Mouse (Mus musculus) MEL (cell line): ENCODE measurements around the gene Platr25. TPM values are rescaled to one million over a fixed set of nuclear protein-coding genes. Genes with fewer than 3 reads are reported as not detected.
A peak's percentile ranks its signal among the peaks of the same experiment; 100 is the strongest.
"Not testable (repeated sequence)": the region's sequence is repeated elsewhere in the genome, so short reads cannot be mapped to it uniquely, and the experiment has no call there.

Experiments used
- DNase-seq: peaks from one replicate; pipeline ENCODE4 v3.0.0; 2011; ENCODE audit warnings: low read depth, low spot score
- H3K27ac ChIP-seq: 2 replicates; pipeline ENCODE4 v1.5.1; 2012; ENCODE audit warnings: low read depth, mild to moderate bottlenecking, control low read depth, low read length, moderate library complexity; ENCODE audit not compliant: control insufficient read depth
- H3K27me3 ChIP-seq, 2 experiments: fragments of 150-350 bp in 1 of 2; sonication (generic) in 1 of 2; 2 replicates each; pipeline ENCODE4 v1.6.1; 2012; ENCODE audit warnings: low read length in 2 of 2, mild to moderate bottlenecking in 2 of 2, improper control_type of control experiment in 1 of 2, moderate library complexity in 1 of 2; ENCODE audit not compliant: insufficient read depth in 2 of 2, control insufficient read depth in 1 of 2
- H3K36me3 ChIP-seq, 2 experiments: 2 replicates each; pipeline ENCODE4 v1.6.1; 2012 to 2014; ENCODE audit warnings: low read length in 2 of 2, improper control_type of control experiment in 1 of 2, inconsistent platforms in 1 of 2, mild to moderate bottlenecking in 1 of 2; ENCODE audit not compliant: insufficient read depth in 2 of 2, control insufficient read depth in 1 of 2
- H3K4me1 ChIP-seq, 2 experiments: fragments of 150-350 bp in 1 of 2; sonication (generic) in 1 of 2; 2 replicates each; pipeline ENCODE4 v1.6.1; 2012; ENCODE audit warnings: low read length in 2 of 2, improper control_type of control experiment in 1 of 2, mild to moderate bottlenecking in 1 of 2; ENCODE audit not compliant: insufficient read depth in 2 of 2, control insufficient read depth in 1 of 2
- H3K4me3 ChIP-seq, 2 experiments: fragments of 150-350 bp in 1 of 2; sonication (generic) in 1 of 2; 2 replicates each; pipeline ENCODE4 v1.5.1; 2012; ENCODE audit warnings: low read depth in 2 of 2, low read length in 2 of 2, mild to moderate bottlenecking in 2 of 2, moderate library complexity in 2 of 2, control low read depth in 1 of 2, improper control_type of control experiment in 1 of 2; ENCODE audit not compliant: control insufficient read depth in 1 of 2, insufficient read depth in 1 of 2
- H3K79me2 ChIP-seq: 2 replicates; pipeline ENCODE4 v1.6.1; 2012; ENCODE audit warnings: mild to moderate bottlenecking, low read length, moderate library complexity; ENCODE audit not compliant: control insufficient read depth, poor library complexity, insufficient read depth
- H3K9ac ChIP-seq: 2 replicates; pipeline ENCODE4 v1.6.1; 2012; ENCODE audit warnings: low read depth, mild to moderate bottlenecking, control low read depth, low read length, moderate library complexity; ENCODE audit not compliant: control insufficient read depth, poor library complexity, severe bottlenecking
- H3K9me3 ChIP-seq: fragments of 150-350 bp; sonication (generic); replicated peaks from 2 replicates; pipeline ENCODE4 v1.6.1; 2012; ENCODE audit warnings: mild to moderate bottlenecking, low read length, improper control_type of control experiment, moderate library complexity; ENCODE audit not compliant: insufficient read depth
- CTCF ChIP-seq, 3 experiments: IDR thresholded peaks in 2 of 3; conservative IDR thresholded peaks in 1 of 3; 2 replicates each; pipeline ENCODE4 v1.5.1; 2011 to 2012; ENCODE audit warnings: low read length in 3 of 3, low read depth in 2 of 3, mild to moderate bottlenecking in 2 of 3, improper control_type of control experiment in 1 of 3, inconsistent platforms in 1 of 3, mixed read lengths in 1 of 3, moderate library complexity in 1 of 3; ENCODE audit not compliant: control insufficient read depth in 1 of 3, insufficient read depth in 1 of 3, poor library complexity in 1 of 3, severe bottlenecking in 1 of 3
- NELFE ChIP-seq: IDR thresholded peaks from 2 replicates; pipeline ENCODE4 v1.6.1; 2011; ENCODE audit warnings: low read depth, low read length, improper control_type of control experiment
- POLR2A ChIP-seq, 2 experiments: IDR thresholded peaks; 2 replicates each; pipeline ENCODE4 v1.6.1; 2011 to 2012; ENCODE audit warnings: low read length in 2 of 2, mild to moderate bottlenecking in 2 of 2, control low read depth in 1 of 2, improper control_type of control experiment in 1 of 2, low read depth in 1 of 2, moderate library complexity in 1 of 2; ENCODE audit not compliant: control insufficient read depth in 1 of 2, insufficient read depth in 1 of 2, poor library complexity in 1 of 2
- RAD21 ChIP-seq: IDR thresholded peaks from 2 replicates; pipeline ENCODE4 v1.6.1; 2011; ENCODE audit warnings: mild to moderate bottlenecking, low read depth, low read length, improper control_type of control experiment
- SIN3A ChIP-seq: IDR thresholded peaks from 2 replicates; pipeline ENCODE4 v1.6.1; 2012; ENCODE audit warnings: low read length, improper control_type of control experiment, inconsistent platforms
- SMC3 ChIP-seq: IDR thresholded peaks from 2 replicates; pipeline ENCODE4 v1.6.1; 2011; ENCODE audit warnings: low read depth, low read length, improper control_type of control experiment
- TBP ChIP-seq: IDR thresholded peaks from 2 replicates; pipeline ENCODE4 v1.8.0; 2011; ENCODE audit warnings: low read depth, low read length, improper control_type of control experiment
- ZC3H11A ChIP-seq: IDR thresholded peaks from 2 replicates; pipeline ENCODE4 v1.6.1; 2012; ENCODE audit warnings: low read depth, mild to moderate bottlenecking, inconsistent platforms, low read length, improper control_type of control experiment
- ZNF384 ChIP-seq: IDR thresholded peaks from 2 replicates; pipeline ENCODE4 v1.6.1; 2012; ENCODE audit warnings: low read depth, mild to moderate bottlenecking, inconsistent platforms, low read length, improper control_type of control experiment
- polyA plus RNA-seq, 2 experiments: library from polyadenylated mRNA; stranded (reverse) in 1 of 2; unstranded in 1 of 2; fragments of >175 nt in 1 of 2; fragments of >200 nt in 1 of 2; gene quantifications; 2 replicates each; pipeline versions ENCODE4 v1.2.1 to v1.2.4; 2012; ENCODE audit warnings: low replicate concordance in 2 of 2, low read depth in 1 of 2; ENCODE audit not compliant: insufficient read length in 2 of 2, insufficient read depth in 1 of 2, missing spikeins in 1 of 2
- total RNA-seq: library from RNA; depleted of rRNA; stranded (reverse); fragments of 300-350 nt; gene quantifications from 2 replicates; pipeline ENCODE4 v1.2.3, GENCODE M21; 2012; rRNA removed

Gene Platr25
- total and polyA plus RNA-seq, 3 experiments = 5.5 to 247 (median 7.3) TPM

DNA sequence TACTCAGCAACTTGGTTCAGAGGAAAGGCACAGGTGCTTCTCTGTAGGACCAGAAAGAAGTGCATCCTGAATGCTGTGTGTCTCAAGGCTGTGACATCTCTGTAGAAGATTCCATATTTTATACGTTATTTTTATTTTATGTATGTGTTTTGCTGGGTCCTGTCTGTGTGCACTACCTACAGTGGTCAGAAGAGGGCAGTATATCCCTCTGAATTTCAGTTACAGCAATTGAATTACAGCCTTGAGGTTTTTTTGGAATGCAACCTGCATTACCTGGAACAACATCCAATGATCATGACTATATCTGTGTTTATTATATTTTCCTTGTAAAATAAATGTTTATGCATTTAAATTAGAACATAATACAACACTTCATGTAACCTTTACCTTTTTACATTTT is 133.4 kb downstream of the Platr25 start:
- TF ChIP-seq RAD21 (peak; percentile 74), ZC3H11A (peak; percentile 75), SIN3A (0 out of 2 replicates have a peak, but pooled peaks have one; percentile 22), ZNF384 (peak; percentile 39; the same call in 1 of the 2 replicates), SMC3 (peak; percentile 69), CTCF (IDR thresholded peaks at IDR 0.05 in 2 of 3, conservative IDR thresholded peaks at IDR 0.05 in 1 of 3; ENCODE audit: control insufficient read depth in 1 of 3, insufficient read depth in 1 of 3, low read depth in 2 of 3, low read length in 3 of 3, poor library complexity in 1 of 3, severe bottlenecking in 1 of 3) (peak; percentile 27 to 70 (median 61); a peak in 4 of 6 replicates)
- TF ChIP-seq, all 39 proteins: peak for 6; not testable (repeated sequence) for 33
- not testable (repeated sequence) for H3K9me3 ChIP-seq, H3K27me3 ChIP-seq, H3K27ac ChIP-seq, H3K36me3 ChIP-seq, H3K4me1 ChIP-seq, H3K4me3 ChIP-seq, H3K79me2 ChIP-seq, H3K9ac ChIP-seq
- DNase-seq = peak; percentile 73

GRCm38 (mm10) chr13:62624277-62624665 is 136.2 kb downstream of the Platr25 start:
- H3K79me2 ChIP-seq, H3K9me3 ChIP-seq, H3K27me3 ChIP-seq, H3K36me3 ChIP-seq, H3K27ac ChIP-seq, H3K4me1 ChIP-seq: not testable (repeated sequence)
- Histone ChIP-seq H3K4me3 (peak overlapping the region; percentile 56 to 59), H3K9ac (peak overlapping the region; percentile 54)
- DNase-seq = peak; percentile 57

GRCm38 (mm10) chr13:62623577-62624276 is 136.8 kb downstream of the Platr25 start, which contains the start of gene 6720489N17Rik:
Gene 6720489N17Rik (minus strand): TSS chr13:62624182.
- H3K9me3 ChIP-seq, H3K36me3 ChIP-seq, H3K27me3 ChIP-seq, H3K79me2 ChIP-seq, H3K4me1 ChIP-seq: not testable (repeated sequence)
- Histone ChIP-seq H3K27ac (peak within 1 kb of the TSS; percentile 63), H3K4me3 (peak within 1 kb of the TSS; percentile 56 to 77), H3K9ac (peak within 1 kb of the TSS; percentile 54)
- TF ChIP-seq TBP (peak; percentile 49; the same call in 1 of the 2 replicates), NELFE (peak; percentile 66; the same call in 1 of the 2 replicates), POLR2A (IDR thresholded peaks at IDR 0.05; ENCODE audit: control insufficient read depth in 1 of 2, insufficient read depth in 1 of 2, low read depth in 1 of 2, low read length in 2 of 2, poor library complexity in 1 of 2) (peak in 1 of 2 experiments; percentile 72; a peak in 2 of 4 replicates)
- DNase-seq = peak; percentile 95

Other genes starting within 250 kb of the Platr25 start
- not detected in 2 replicates for gene Zfp935, start 202.2 kb downstream of the Platr25 start, total RNA-seq
- gene Zfp935, start 202.2 kb downstream of the Platr25 start, polyA plus RNA-seq = 100 to 1,000 TPM in 1 of 2 experiments, not detected in 1; 354 TPM
- gene Zfp934, start 189.5 kb downstream of the Platr25 start, total RNA-seq = 5.1 and 5.6 TPM in 2 replicates
- gene Zfp934, start 189.5 kb downstream of the Platr25 start, polyA plus RNA-seq = 100 to 1,000 TPM in 1 of 2 experiments, 10 to 100 TPM in 1; 11.5 to 215 TPM
- 6.7 TPM in 2 replicates for gene 6720489N17Rik, start 136.5 kb downstream of the Platr25 start, total RNA-seq
- gene 6720489N17Rik, start 136.5 kb downstream of the Platr25 start, polyA plus RNA-seq = 100 to 1,000 TPM in 1 of 2 experiments, 1 to 10 TPM in 1; 6.2 to 159 TPM
- 0.82 and 1.1 TPM in 2 replicates for gene Gm5141, start 25.1 kb upstream of the Platr25 start, total RNA-seq
- 10 to 100 TPM in 1 of 2 experiments, under 1 TPM in 1; 0.82 to 84.2 TPM for gene Gm5141, start 25.1 kb upstream of the Platr25 start, polyA plus RNA-seq
- 4.7 and 10.3 TPM in 2 replicates for gene Fbp2, start 97.7 kb upstream of the Platr25 start, total RNA-seq
- gene Fbp2, start 97.7 kb upstream of the Platr25 start, polyA plus RNA-seq = 10 to 100 TPM in 1 of 2 experiments, not detected in 1; 10.8 TPM
- gene Fbp1, start 127.6 kb upstream of the Platr25 start, total RNA-seq = not detected in 2 replicates
- gene Fbp1, start 127.6 kb upstream of the Platr25 start, polyA plus RNA-seq = not detected
- gene 2010111I01Rik, start 204.2 kb upstream of the Platr25 start, total RNA-seq = 26.3 and 29.5 TPM in 2 replicates
- gene 2010111I01Rik, start 204.2 kb upstream of the Platr25 start, polyA plus RNA-seq = 10 to 100 TPM in 1 of 2 experiments, not detected in 1; 32.7 TPM